Mouse (Mus musculus) forebrain, embryonic 14.5 days (tissue): ENCODE results near the gene Sdc3. TPM values are rescaled to one million over a fixed set of nuclear protein-coding genes. Genes with fewer than 3 reads are reported as not detected.

Experiments
- ATAC-seq: fragments of 200-750 bp; cut with Nextera tagmentation; 2 replicates; pipeline ENCODE4 v1.8.0; 2017; ENCODE audit warnings: mild to moderate bottlenecking, moderate library complexity
- DNase-seq: peaks from one replicate; pipeline ENCODE4 v3.0.0-alpha.2; 2015; ENCODE audit warnings: low spot score
- H3K27ac ChIP-seq: fragments of 300-500 bp; sonication (generic); 2 replicates; pipeline ENCODE4 v1.5.1; 2014; ENCODE audit warnings: low read depth, mild to moderate bottlenecking, control low read depth, low read length, moderate library complexity
- H3K27me3 ChIP-seq: fragments of 300-500 bp; sonication (generic); replicated peaks from 2 replicates; pipeline ENCODE4 v1.6.1; 2014; ENCODE audit warnings: low read length, control low read depth, mixed read lengths; ENCODE audit not compliant: control insufficient read depth, insufficient read depth
- H3K36me3 ChIP-seq: fragments of 300-500 bp; sonication (generic); 2 replicates; pipeline ENCODE4 v1.6.1; 2014; ENCODE audit warnings: low read length, control low read depth; ENCODE audit not compliant: control insufficient read depth, insufficient read depth
- H3K4me1 ChIP-seq: fragments of 300-500 bp; sonication (generic); 2 replicates; pipeline ENCODE4 v1.6.1; 2014; ENCODE audit warnings: antibody characterized with exemption, low read length, control low read depth; ENCODE audit not compliant: control insufficient read depth, insufficient read depth
- H3K4me2 ChIP-seq: fragments of 300-500 bp; sonication (generic); 2 replicates; pipeline ENCODE4 v1.6.1; 2014; ENCODE audit warnings: mild to moderate bottlenecking, control low read depth, low read length
- H3K4me3 ChIP-seq: fragments of 300-500 bp; sonication (generic); 2 replicates; pipeline ENCODE4 v1.5.1; 2014; ENCODE audit warnings: low read depth, low read length, control low read depth
- H3K9ac ChIP-seq: fragments of 300-500 bp; sonication (generic); 2 replicates; pipeline ENCODE4 v1.6.1; 2014; ENCODE audit warnings: mild to moderate bottlenecking, low read length, control low read depth, moderate library complexity
- H3K9me3 ChIP-seq: fragments of 300-500 bp; sonication (generic); replicated peaks from 2 replicates; pipeline ENCODE4 v1.6.1; 2016; ENCODE audit warnings: low read length, control low read depth, mixed read lengths; ENCODE audit not compliant: control insufficient read depth
- WGBS: fragments of 180-500 bp; shearing (Covaris S2); extraction: QIAGEN DNeasy Blood & Tissue Kit; methylation state at CpG from one replicate; pipeline ENCODE4 v1.1.7; 2014; 5-methylcytosine and 5-hydroxymethylcytosine counted together
- polyA plus RNA-seq: library from polyadenylated mRNA; unstranded; fragments of >200 nt; fragmentation: Nextera tagmentation; extraction: Ambion mirVana; gene quantifications from 2 replicates; pipeline ENCODE4 v1.2.1, GENCODE M21; 2014

The Sdc3 gene
- polyA plus RNA-seq, 1 experiment from 2014 or later: 47.6 TPM

GRCm38 (mm10) chr4:130761809-130762208, 30.5 kb upstream of the Sdc3 start:
- Histone ChIP-seq H3K9me3 (no peaks in the 10 kb centered on the region), H3K4me2 (no peak overlapping the region), H3K4me1 (no peaks in the 10 kb centered on the region), H3K36me3 (peaks cover 93% of the 10 kb centered on the region), H3K9ac (no peak overlapping the region), H3K27me3 (no peaks in the 10 kb centered on the region), H3K4me3 (no peak overlapping the region), H3K27ac (no peak overlapping the region)
- ATAC-seq (no peak), DNase-seq (no peak)
- WGBS: 92% methylated on average over 5 of the region's 5 CpGs

GRCm38 (mm10) chr4:130765399-130766160, 26.8 kb upstream of the Sdc3 start:
- WGBS: 88% methylated on average over 7 of the region's 7 CpGs
- no peaks in the 10 kb centered on the region for H3K27me3 ChIP-seq
- no peak overlapping the region for H3K4me2 ChIP-seq
- H3K9me3 ChIP-seq: no peaks in the 10 kb centered on the region
- DNase-seq (no peak), ATAC-seq (no peak)
- no peak overlapping the region for H3K9ac ChIP-seq
- no peak overlapping the region for H3K27ac ChIP-seq
- no peak overlapping the region for H3K4me3 ChIP-seq
- no peaks in the 10 kb centered on the region for H3K4me1 ChIP-seq
- H3K36me3 ChIP-seq: peaks cover 94% of the 10 kb centered on the region

- peaks cover 92% of the 10 kb centered on the region for H3K36me3 ChIP-seq
- 100% methylated on average over 1 of the region's 2 CpGs for WGBS
Measured at GRCm38 (mm10) chr4:130766387-130766786, 25.9 kb upstream of the Sdc3 start.

GRCm38 (mm10) chr4:130766926-130767325, 25.4 kb upstream of the Sdc3 start:
- Histone ChIP-seq H3K9me3 (no peaks in the 10 kb centered on the region), H3K27me3 (no peaks in the 10 kb centered on the region), H3K4me1 (no peaks in the 10 kb centered on the region), H3K4me3 (no peak overlapping the region), H3K36me3 (peaks cover 92% of the 10 kb centered on the region), H3K4me2 (no peak overlapping the region), H3K9ac (no peak overlapping the region), H3K27ac (no peak overlapping the region)
- 89% methylated on average over 4 of the region's 4 CpGs for WGBS
- ATAC-seq: no peak
- DNase-seq: no peak

More at GRCm38 (mm10) chr4:130766387-130766786, 25.9 kb upstream of the Sdc3 start:
- Histone ChIP-seq H3K9me3 (no peaks in the 10 kb centered on the region), H3K27me3 (no peaks in the 10 kb centered on the region), H3K4me3 (no peak overlapping the region), H3K9ac (no peak overlapping the region), H3K4me1 (no peaks in the 10 kb centered on the region), H3K27ac (no peak overlapping the region), H3K4me2 (no peak overlapping the region)
- ATAC-seq: no peak
- no peak for DNase-seq

- H3K36me3 ChIP-seq: peaks cover 85% of the 10 kb centered on the region
- DNase-seq (no peak), ATAC-seq (no peak)
- H3K27me3 ChIP-seq: no peaks in the 10 kb centered on the region
- 88% methylated on average over 4 of the region's 4 CpGs for WGBS
- no peak overlapping the region for H3K4me3 ChIP-seq
- H3K27ac ChIP-seq: no peak overlapping the region
- H3K9ac ChIP-seq: no peak overlapping the region
- no peaks in the 10 kb centered on the region for H3K4me1 ChIP-seq
- no peaks in the 10 kb centered on the region for H3K9me3 ChIP-seq
- H3K4me2 ChIP-seq: no peak overlapping the region
Measured at GRCm38 (mm10) chr4:130773899-130774298, 18.4 kb upstream of the Sdc3 start.

- Histone ChIP-seq H3K4me1 (no peaks in the 10 kb centered on the region), H3K27me3 (no peaks in the 10 kb centered on the region), H3K36me3 (peaks cover 87% of the 10 kb centered on the region), H3K4me3 (no peak overlapping the region), H3K9ac (no peak overlapping the region), H3K4me2 (no peak overlapping the region), H3K9me3 (no peaks in the 10 kb centered on the region), H3K27ac (no peak overlapping the region)
- no peak for ATAC-seq
- no peak for DNase-seq
- WGBS: 90% methylated on average over 4 of the region's 4 CpGs
Measured at GRCm38 (mm10) chr4:130774822-130775221, 17.5 kb upstream of the Sdc3 start.

GRCm38 (mm10) chr4:130777647-130778046, 14.7 kb upstream of the Sdc3 start:
- ATAC-seq (no peak), DNase-seq (no peak)
- H3K27ac ChIP-seq: no peak overlapping the region
- no peak overlapping the region for H3K4me3 ChIP-seq
- no peaks in the 10 kb centered on the region for H3K4me1 ChIP-seq
- no peak overlapping the region for H3K9ac ChIP-seq
- peaks cover 85% of the 10 kb centered on the region for H3K36me3 ChIP-seq
- H3K27me3 ChIP-seq: no peaks in the 10 kb centered on the region
- no peaks in the 10 kb centered on the region for H3K9me3 ChIP-seq
- H3K4me2 ChIP-seq: no peak overlapping the region
- WGBS: 44% methylated on average over 10 of the region's 10 CpGs

GRCm38 (mm10) chr4:130779037-130779436, 13.3 kb upstream of the Sdc3 start:
- ATAC-seq (no peak), DNase-seq (peak; percentile 33)
- Histone ChIP-seq H3K36me3 (peaks cover 71% of the 10 kb centered on the region), H3K4me2 (no peak overlapping the region), H3K9me3 (no peaks in the 10 kb centered on the region), H3K4me3 (no peak overlapping the region), H3K9ac (no peak overlapping the region), H3K27ac (no peak overlapping the region), H3K27me3 (no peaks in the 10 kb centered on the region), H3K4me1 (no peaks in the 10 kb centered on the region)
- 67% methylated on average over 3 of the region's 3 CpGs for WGBS

GRCm38 (mm10) chr4:130782492-130782891, 9.8 kb upstream of the Sdc3 start:
- Histone ChIP-seq H3K27me3 (no peaks in the 10 kb centered on the region), H3K27ac (no peak overlapping the region), H3K36me3 (peaks cover 43% of the 10 kb centered on the region), H3K4me2 (no peak overlapping the region), H3K9me3 (no peaks in the 10 kb centered on the region), H3K4me3 (no peak overlapping the region), H3K9ac (no peak overlapping the region), H3K4me1 (no peaks in the 10 kb centered on the region)
- WGBS: 98% methylated on average over 2 of the region's 2 CpGs
- ATAC-seq (no peak), DNase-seq (no peak)
